Mouse (Mus musculus) ES-Bruce4 (cell line): ENCODE data around the gene Scgb1a1. TPM values are rescaled to one million over a fixed set of nuclear protein-coding genes. Genes with fewer than 3 reads are reported as not detected.

Experiments used
- H3K27ac ChIP-seq: 2 replicates; pipeline ENCODE4 v1.5.1; 2012; ENCODE audit warnings: low read length, inconsistent platforms; ENCODE audit not compliant: insufficient read depth
- H3K27me3 ChIP-seq: 2 replicates; pipeline ENCODE4 v1.6.1; 2012; ENCODE audit warnings: mild to moderate bottlenecking, low read length, inconsistent platforms; ENCODE audit not compliant: control insufficient read depth, poor library complexity, insufficient read depth, severe bottlenecking
- H3K36me3 ChIP-seq: 2 replicates; pipeline ENCODE4 v1.6.1; 2012; ENCODE audit warnings: inconsistent platforms, mild to moderate bottlenecking, low read length, moderate library complexity; ENCODE audit not compliant: control insufficient read depth, poor library complexity, insufficient read depth, severe bottlenecking
- H3K4me1 ChIP-seq: one replicate; pipeline ENCODE4 v1.8.1; 2011; ENCODE audit warnings: low read length; ENCODE audit not compliant: control insufficient read depth, insufficient read depth
- H3K4me3 ChIP-seq: 2 replicates; pipeline ENCODE4 v1.5.1; 2011; ENCODE audit warnings: low read depth, mild to moderate bottlenecking, low read length
- H3K9ac ChIP-seq: 2 replicates; pipeline ENCODE4 v1.6.1; 2012; ENCODE audit warnings: low read depth, mild to moderate bottlenecking, inconsistent platforms; ENCODE audit not compliant: poor library complexity, severe bottlenecking
- H3K9me3 ChIP-seq: replicated peaks from 2 replicates; pipeline ENCODE4 v1.6.1; 2012; ENCODE audit warnings: mild to moderate bottlenecking, low read length, inconsistent platforms; ENCODE audit not compliant: control insufficient read depth, poor library complexity, insufficient read depth, severe bottlenecking
- CTCF ChIP-seq: IDR thresholded peaks from one replicate; pipeline ENCODE4 v1.8.1; 2011; ENCODE audit warnings: low read depth, low read length
- EP300 ChIP-seq: IDR thresholded peaks from 2 replicates; pipeline ENCODE4 v1.6.1; 2011; ENCODE audit warnings: low read depth, low read length; ENCODE audit not compliant: insufficient read depth
- POLR2A ChIP-seq: IDR thresholded peaks from one replicate; pipeline ENCODE4 v1.8.1; 2011; ENCODE audit warnings: low read length; ENCODE audit not compliant: insufficient read depth
- polyA plus RNA-seq: library from polyadenylated mRNA; stranded (reverse); fragments of >200 nt; gene quantifications from 2 replicates; pipeline ENCODE4 v1.2.4, GENCODE M21; 2011; ENCODE audit warnings: low read depth; ENCODE audit not compliant: missing spikeins, insufficient read depth, insufficient read length

The Scgb1a1 gene
- polyA plus RNA-seq, 1 experiment = not detected

GRCm38 (mm10) chr19:9061221-9061893 lies 26.4 kb downstream of the Scgb1a1 start:
- TF ChIP-seq EP300 (no peak), POLR2A (no peak), CTCF (no peak)
- H3K4me3 ChIP-seq = no peak overlapping the region
- no peaks in the 10 kb centered on the region for H3K4me1 ChIP-seq
- no peak overlapping the region for H3K9ac ChIP-seq
- no peak overlapping the region for H3K27ac ChIP-seq
- no peaks in the 10 kb centered on the region for H3K9me3 ChIP-seq
- no peaks in the 10 kb centered on the region for H3K27me3 ChIP-seq
- no peaks in the 10 kb centered on the region for H3K36me3 ChIP-seq

- H3K27ac ChIP-seq = no peak overlapping the region
- H3K27me3 ChIP-seq = no peaks in the 10 kb centered on the region
- no peak overlapping the region for H3K4me3 ChIP-seq
- H3K9me3 ChIP-seq = no peaks in the 10 kb centered on the region
- H3K4me1 ChIP-seq = no peaks in the 10 kb centered on the region
- no peaks in the 10 kb centered on the region for H3K36me3 ChIP-seq
- TF ChIP-seq CTCF = no peak
- no peak for TF ChIP-seq EP300
- no peak for TF ChIP-seq POLR2A
- H3K9ac ChIP-seq = no peak overlapping the region
Observed at GRCm38 (mm10) chr19:9060103-9060502, 27.7 kb downstream of the Scgb1a1 start.

GRCm38 (mm10) chr19:9059391-9059790 lies 28.4 kb downstream of the Scgb1a1 start:
- Histone ChIP-seq H3K36me3 (no peaks in the 10 kb centered on the region), H3K27ac (no peak overlapping the region), H3K4me3 (no peak overlapping the region), H3K9ac (no peak overlapping the region), H3K9me3 (no peaks in the 10 kb centered on the region), H3K27me3 (no peaks in the 10 kb centered on the region), H3K4me1 (no peaks in the 10 kb centered on the region)
- TF ChIP-seq POLR2A = no peak
- no peak for TF ChIP-seq CTCF
- no peak for TF ChIP-seq EP300

- H3K9ac ChIP-seq = no peak overlapping the region
- TF ChIP-seq CTCF (no peak), POLR2A (no peak), EP300 (no peak)
- no peak overlapping the region for H3K4me3 ChIP-seq
- H3K4me1 ChIP-seq = no peaks in the 10 kb centered on the region
- no peaks in the 10 kb centered on the region for H3K9me3 ChIP-seq
- no peaks in the 10 kb centered on the region for H3K27me3 ChIP-seq
- H3K36me3 ChIP-seq = no peaks in the 10 kb centered on the region
- no peak overlapping the region for H3K27ac ChIP-seq
Observed at GRCm38 (mm10) chr19:9058944-9059343, 28.8 kb downstream of the Scgb1a1 start.

- no peaks in the 10 kb centered on the region for H3K27me3 ChIP-seq
- no peak overlapping the region for H3K4me3 ChIP-seq
- H3K4me1 ChIP-seq = no peaks in the 10 kb centered on the region
- no peaks in the 10 kb centered on the region for H3K9me3 ChIP-seq
- TF ChIP-seq CTCF (no peak), EP300 (no peak), POLR2A (no peak)
- H3K36me3 ChIP-seq = no peaks in the 10 kb centered on the region
- H3K27ac ChIP-seq = no peak overlapping the region
- H3K9ac ChIP-seq = no peak overlapping the region
Observed at GRCm38 (mm10) chr19:9058331-9058884, 29.4 kb downstream of the Scgb1a1 start.

GRCm38 (mm10) chr19:9057679-9058078 lies 30.1 kb downstream of the Scgb1a1 start:
- Histone ChIP-seq H3K27me3 (no peaks in the 10 kb centered on the region), H3K9ac (no peak overlapping the region), H3K9me3 (no peaks in the 10 kb centered on the region), H3K36me3 (no peaks in the 10 kb centered on the region), H3K4me1 (no peaks in the 10 kb centered on the region), H3K27ac (no peak overlapping the region), H3K4me3 (no peak overlapping the region)
- no peak for TF ChIP-seq EP300
- TF ChIP-seq CTCF = no peak
- TF ChIP-seq POLR2A = no peak
